Comparison of ENCODE assay signal across 23 mouse cellular contexts in genomic region chr9:115023137-115023536, GRCm38 (mm10). TPM values are rescaled to one million over a fixed set of nuclear protein-coding genes. Genes with fewer than 3 reads are reported as not detected.
DNase-seq lines count a peak whose midpoint lies in the region; ATAC-seq and TF ChIP-seq lines count a peak whose summit lies in the region.
"Had no signal": no experiment of that assay in that cellular context is flagged by ENCODE, and none has a peak within 500 bp of the region (broad histone marks: within the 10 kb centered on the region; RNA-seq: fewer than 3 reads in every experiment).

No protein-coding gene starts in this region.

- H3K4me3 ChIP-seq in forebrain, embryonic 16.5 days (replicated peaks; ENCODE audit: low read length), result no peak overlapping the region
- no peak overlapping the region for H3K4me3 ChIP-seq in forebrain, embryonic 12.5 days (replicated peaks)
- H3K4me3 ChIP-seq in intestine, postnatal 0 days (ENCODE audit: low read depth, low read length), result no peak overlapping the region
- H3K4me3 ChIP-seq in intestine, embryonic 16.5 days (ENCODE audit: low read length), result no peak overlapping the region
- H3K4me3 ChIP-seq in midbrain, postnatal 0 days (ENCODE audit: low read depth, low read length), result no peak overlapping the region
- H3K4me3 ChIP-seq in midbrain, embryonic 14.5 days (replicated peaks; ENCODE audit: low read depth, low read length), result no peak overlapping the region
- H3K4me3 ChIP-seq in cortical plate, adult 2 months (ENCODE audit: insufficient read depth, low read length), result no peak overlapping the region
- H3K4me3 ChIP-seq: hindbrain, embryonic 15.5 days; limb, embryonic 13.5 days; liver, embryonic 13.5 days; megakaryocyte, embryonic 14.5 days; midbrain, embryonic 12.5 days had no signal

- no peak overlapping the region for H3K4me2 ChIP-seq in forebrain, embryonic 16.5 days (ENCODE audit: low read length)
- H3K4me2 ChIP-seq in forebrain, embryonic 12.5 days, result no peak overlapping the region
- H3K4me2 ChIP-seq in intestine, postnatal 0 days (replicated peaks; ENCODE audit: low read depth), result no peak overlapping the region
- no peak overlapping the region for H3K4me2 ChIP-seq in intestine, embryonic 16.5 days (ENCODE audit: low read depth, low read length)
- no peak overlapping the region for H3K4me2 ChIP-seq in midbrain, postnatal 0 days (ENCODE audit: low read depth, low read length, poor library complexity, severe bottlenecking)
- H3K4me2 ChIP-seq in midbrain, embryonic 14.5 days (ENCODE audit: low read length), result no peak overlapping the region
- H3K4me2 ChIP-seq: hindbrain, embryonic 15.5 days; limb, embryonic 13.5 days; liver, embryonic 13.5 days; midbrain, embryonic 12.5 days had no signal

- no peaks in the 10 kb centered on the region for H3K27me3 ChIP-seq in forebrain, embryonic 16.5 days (replicated peaks; ENCODE audit: control insufficient read depth, insufficient read depth, low read length)
- no peaks in the 10 kb centered on the region for H3K27me3 ChIP-seq in forebrain, embryonic 12.5 days
- no peaks in the 10 kb centered on the region for H3K27me3 ChIP-seq in intestine, postnatal 0 days (replicated peaks; ENCODE audit: control insufficient read depth, insufficient read depth, low read length)
- no peaks in the 10 kb centered on the region for H3K27me3 ChIP-seq in intestine, embryonic 16.5 days (replicated peaks; ENCODE audit: control insufficient read depth, insufficient read depth, low read length)
- no peaks in the 10 kb centered on the region for H3K27me3 ChIP-seq in midbrain, postnatal 0 days (ENCODE audit: insufficient read depth, low read length)
- H3K27me3 ChIP-seq in midbrain, embryonic 14.5 days (ENCODE audit: control insufficient read depth, insufficient read depth, low read length), result no peaks in the 10 kb centered on the region
- H3K27me3 ChIP-seq: hindbrain, embryonic 15.5 days; limb, embryonic 13.5 days; liver, embryonic 13.5 days; megakaryocyte, embryonic 14.5 days; midbrain, embryonic 12.5 days had no signal

- no peak overlapping the region for H3K9ac ChIP-seq in forebrain, embryonic 16.5 days (replicated peaks; ENCODE audit: low read depth, low read length)
- H3K9ac ChIP-seq in forebrain, embryonic 12.5 days, result no peak overlapping the region
- H3K9ac ChIP-seq in intestine, postnatal 0 days (ENCODE audit: low read depth, low read length), result no peak overlapping the region
- no peak overlapping the region for H3K9ac ChIP-seq in intestine, embryonic 16.5 days (ENCODE audit: low read depth, low read length)
- no peak overlapping the region for H3K9ac ChIP-seq in midbrain, postnatal 0 days (replicated peaks; ENCODE audit: low read length, poor library complexity, severe bottlenecking)
- H3K9ac ChIP-seq in midbrain, embryonic 14.5 days (replicated peaks; ENCODE audit: low read length), result no peak overlapping the region
- H3K9ac ChIP-seq: hindbrain, embryonic 15.5 days; limb, embryonic 13.5 days; liver, embryonic 13.5 days; midbrain, embryonic 12.5 days had no signal

- ATAC-seq in forebrain, embryonic 16.5 days, result no peak
- ATAC-seq in forebrain, embryonic 12.5 days (ENCODE audit: low FRiP score), result no peak
- ATAC-seq in intestine, postnatal 0 days, result no peak
- no peak for ATAC-seq in intestine, embryonic 16.5 days
- no peak for ATAC-seq in midbrain, postnatal 0 days (ENCODE audit: low FRiP score)
- ATAC-seq in midbrain, embryonic 14.5 days (ENCODE audit: low FRiP score, low TSS enrichment), result no peak
- ATAC-seq in megakaryocyte, adult 5-6 weeks (ENCODE audit: poor library complexity, severe bottlenecking), result no peak

- no peaks in the 10 kb centered on the region for H3K36me3 ChIP-seq in forebrain, embryonic 16.5 days (ENCODE audit: control insufficient read depth, insufficient read depth)
- H3K36me3 ChIP-seq in forebrain, embryonic 12.5 days (replicated peaks), result no peaks in the 10 kb centered on the region
- H3K36me3 ChIP-seq in intestine, postnatal 0 days (ENCODE audit: control insufficient read depth, insufficient read depth), result no peaks in the 10 kb centered on the region
- H3K36me3 ChIP-seq in intestine, embryonic 16.5 days (ENCODE audit: control insufficient read depth, insufficient read depth, low read length), result no peaks in the 10 kb centered on the region
- H3K36me3 ChIP-seq in midbrain, postnatal 0 days (ENCODE audit: insufficient read depth, low read length), result no peaks in the 10 kb centered on the region
- H3K36me3 ChIP-seq in midbrain, embryonic 14.5 days (ENCODE audit: control insufficient read depth, insufficient read depth, low read length), result no peaks in the 10 kb centered on the region
- H3K36me3 ChIP-seq: hindbrain, embryonic 15.5 days; liver, embryonic 13.5 days; midbrain, embryonic 12.5 days had no signal

- peak; percentile 18; the same call in 1 of the 2 replicates for TF ChIP-seq CTCF in intestine, postnatal 0 days (IDR thresholded peaks at IDR 0.05; ENCODE audit: low read depth)
- TF ChIP-seq CTCF in midbrain, postnatal 0 days (IDR thresholded peaks at IDR 0.05), result peak; percentile 41
- no peak for TF ChIP-seq CTCF in cortical plate, adult 2 months (IDR thresholded peaks at IDR 0.05; ENCODE audit: extremely low read depth, insufficient read depth, low read length)

- no peaks in the 10 kb centered on the region for H3K9me3 ChIP-seq in forebrain, embryonic 16.5 days (ENCODE audit: control insufficient read depth, low read length)
- H3K9me3 ChIP-seq in forebrain, embryonic 12.5 days, result no peaks in the 10 kb centered on the region
- no peaks in the 10 kb centered on the region for H3K9me3 ChIP-seq in intestine, postnatal 0 days (ENCODE audit: control insufficient read depth)
- H3K9me3 ChIP-seq in intestine, embryonic 16.5 days (ENCODE audit: control insufficient read depth, low read length), result peaks cover 5% of the 10 kb centered on the region; the same call in 1 of the 2 replicates
- H3K9me3 ChIP-seq in midbrain, postnatal 0 days (ENCODE audit: low read length), result no peaks in the 10 kb centered on the region
- no peaks in the 10 kb centered on the region for H3K9me3 ChIP-seq in midbrain, embryonic 14.5 days (ENCODE audit: control insufficient read depth, low read length)
- H3K9me3 ChIP-seq: hindbrain, embryonic 15.5 days; limb, embryonic 13.5 days; liver, embryonic 13.5 days had no signal

- TF ChIP-seq POLR2A in cortical plate, adult 2 months (IDR thresholded peaks at IDR 0.05; ENCODE audit: extremely low read depth, insufficient read depth, low read length), result no peak

- DNase-seq in midbrain, postnatal 0 days (ENCODE audit: low spot score), result no peak
- no peak for DNase-seq in midbrain, embryonic 14.5 days
- DNase-seq: adrenal gland, postnatal 10 days; cerebellum, adult 8-10 months; gastrocnemius, postnatal 14 days; kidney, adult 8-10 months; kidney, postnatal 10 days; layer of hippocampus, adult 9-11 months; liver, embryonic 13.5 days; lung, adult 18-20 months; thymus, adult 2 months; thymus, postnatal 36 days had no signal

- 79% methylated on average over 3 of the region's 3 CpGs for WGBS in forebrain, embryonic 16.5 days
- WGBS in forebrain, embryonic 12.5 days, result 73% methylated on average over 3 of the region's 3 CpGs
- 81% methylated on average over 3 of the region's 3 CpGs for WGBS in intestine, postnatal 0 days
- 81% methylated on average over 3 of the region's 3 CpGs for WGBS in intestine, embryonic 16.5 days
- WGBS in midbrain, postnatal 0 days, result 86% methylated on average over 3 of the region's 3 CpGs
- WGBS in midbrain, embryonic 14.5 days, result 84% methylated on average over 3 of the region's 3 CpGs

- H3K4me1 ChIP-seq in forebrain, embryonic 16.5 days (replicated peaks; ENCODE audit: control insufficient read depth, insufficient read depth, low read length), result no peaks in the 10 kb centered on the region
- no peaks in the 10 kb centered on the region for H3K4me1 ChIP-seq in forebrain, embryonic 12.5 days
- H3K4me1 ChIP-seq in intestine, postnatal 0 days (replicated peaks; ENCODE audit: control insufficient read depth, insufficient read depth, low read length), result no peaks in the 10 kb centered on the region
- no peaks in the 10 kb centered on the region for H3K4me1 ChIP-seq in intestine, embryonic 16.5 days (ENCODE audit: control insufficient read depth, insufficient read depth, low read length)
- H3K4me1 ChIP-seq in midbrain, postnatal 0 days (ENCODE audit: insufficient read depth, low read length), result no peaks in the 10 kb centered on the region
- no peaks in the 10 kb centered on the region for H3K4me1 ChIP-seq in midbrain, embryonic 14.5 days (ENCODE audit: control insufficient read depth, insufficient read depth, low read length)
- peaks cover 11% of the 10 kb centered on the region for H3K4me1 ChIP-seq in cortical plate, adult 2 months (ENCODE audit: control insufficient read depth, insufficient read depth, low read length)
- H3K4me1 ChIP-seq: hindbrain, embryonic 15.5 days; liver, embryonic 13.5 days; megakaryocyte, embryonic 14.5 days; midbrain, embryonic 12.5 days had no signal

- H3K27ac ChIP-seq in forebrain, embryonic 16.5 days (ENCODE audit: low read length), result peak overlapping the region; percentile 78
- no peak overlapping the region for H3K27ac ChIP-seq in forebrain, embryonic 12.5 days
- no peak overlapping the region for H3K27ac ChIP-seq in intestine, postnatal 0 days (ENCODE audit: low read depth, low read length)
- no peak overlapping the region for H3K27ac ChIP-seq in intestine, embryonic 16.5 days (ENCODE audit: low read length)
- no peak overlapping the region for H3K27ac ChIP-seq in midbrain, postnatal 0 days (ENCODE audit: low read depth, low read length)
- no peak overlapping the region for H3K27ac ChIP-seq in midbrain, embryonic 14.5 days (replicated peaks; ENCODE audit: low read depth, low read length)
- peak overlapping the region; percentile 72 for H3K27ac ChIP-seq in cortical plate, adult 2 months (ENCODE audit: insufficient read depth, low read length)
- H3K27ac ChIP-seq: hindbrain, embryonic 15.5 days; limb, embryonic 13.5 days; liver, embryonic 13.5 days; midbrain, embryonic 12.5 days had no signal

RNA-seq across cellular contexts. Expression of gene Rps27rt, which starts 40.6 kb away (rescaled TPM):
- polyA plus RNA-seq in forebrain, embryonic 16.5 days (2015; fragmentation: Nextera tagmentation; extraction: Ambion mirVana), result 169 and 228 TPM in 2 replicates
- 292 and 346 TPM in 2 replicates for polyA plus RNA-seq in forebrain, embryonic 12.5 days (2016; fragmentation: Nextera tagmentation; extraction: Ambion mirVana)
- polyA plus RNA-seq in intestine, postnatal 0 days (2015; fragmentation: Nextera tagmentation; extraction: Ambion mirVana), result 456 and 498 TPM in 2 replicates
- polyA plus RNA-seq in intestine, embryonic 16.5 days (2015; fragmentation: Nextera tagmentation; extraction: Ambion mirVana), result 264 and 268 TPM in 2 replicates
- 20.7 and 27.4 TPM in 2 replicates for total RNA-seq in midbrain, postnatal 0 days (2014; rRNA removed)
- polyA plus RNA-seq in midbrain, postnatal 0 days (2015; fragmentation: Nextera tagmentation; extraction: Ambion mirVana), result 195 and 227 TPM in 2 replicates
- 295 and 338 TPM in 2 replicates for polyA plus RNA-seq in midbrain, embryonic 14.5 days (2014; fragmentation: Nextera tagmentation; extraction: Ambion mirVana)
- 88.6 and 94.0 TPM in 2 replicates for polyA plus RNA-seq in cortical plate, adult 2 months (2012; rRNA removed)
- 188 and 220 TPM in 2 replicates for total RNA-seq in megakaryocyte, adult 5-6 weeks (2015)
- 116 and 127 TPM in 2 replicates for total RNA-seq in megakaryocyte, adult 5-6 weeks (2017)

RNA-seq across cellular contexts. Expression of gene Osbpl10, which starts 44.8 kb away (rescaled TPM):
- 1.6 and 2.8 TPM in 2 replicates for polyA plus RNA-seq in forebrain, embryonic 16.5 days (2015; fragmentation: Nextera tagmentation; extraction: Ambion mirVana)
- 1.6 TPM in 2 replicates for polyA plus RNA-seq in forebrain, embryonic 12.5 days (2016; fragmentation: Nextera tagmentation; extraction: Ambion mirVana)
- polyA plus RNA-seq in intestine, postnatal 0 days (2015; fragmentation: Nextera tagmentation; extraction: Ambion mirVana), result 3.8 and 4.3 TPM in 2 replicates
- 1.4 and 2.5 TPM in 2 replicates for polyA plus RNA-seq in intestine, embryonic 16.5 days (2015; fragmentation: Nextera tagmentation; extraction: Ambion mirVana)
- total RNA-seq in midbrain, postnatal 0 days (2014; rRNA removed), result 22.5 and 23.5 TPM in 2 replicates
- polyA plus RNA-seq in midbrain, postnatal 0 days (2015; fragmentation: Nextera tagmentation; extraction: Ambion mirVana), result 3.0 and 3.2 TPM in 2 replicates
- polyA plus RNA-seq in midbrain, embryonic 14.5 days (2014; fragmentation: Nextera tagmentation; extraction: Ambion mirVana), result 2.0 and 2.3 TPM in 2 replicates
- polyA plus RNA-seq in cortical plate, adult 2 months (2012; rRNA removed), result 21.1 and 21.2 TPM in 2 replicates
- total RNA-seq in megakaryocyte, adult 5-6 weeks (2015), result not detected in 2 replicates
- total RNA-seq in megakaryocyte, adult 5-6 weeks (2017), result not detected in 2 replicates
- total RNA-seq: monocyte, adult 5-6 weeks had no signal

Comparison
In these comparisons a context has a peak if more than half of its experiments do, and no peak if none do; other contexts are left out.
1. H3K27ac ChIP-seq: peak in forebrain, embryonic 16.5 days (single experiment) and cortical plate, adult 2 months (single experiment); none in forebrain, embryonic 12.5 days (single experiment), intestine, postnatal 0 days (single experiment), intestine, embryonic 16.5 days (single experiment), midbrain, postnatal 0 days (single experiment) and midbrain, embryonic 14.5 days (single experiment).